Mouse (Mus musculus) testis, adult 2 months (tissue): ENCODE data around the gene Ltbp4.

Experiments used
- CTCF ChIP-seq: fragments of 200-500 bp; IDR thresholded peaks from 2 replicates; pipeline ENCODE4 v1.5.1; 2012; ENCODE audit warnings: low read depth, mild to moderate bottlenecking, inconsistent platforms, low read length, moderate library complexity; ENCODE audit not compliant: control insufficient read depth, insufficient read depth, insufficient replicate concordance
- POLR2A ChIP-seq: fragments of 200-500 bp; IDR thresholded peaks from 2 replicates; pipeline ENCODE4 v1.6.1; 2012; ENCODE audit warnings: low read depth, mild to moderate bottlenecking, inconsistent platforms, low read length, moderate library complexity; ENCODE audit not compliant: control insufficient read depth

DNA sequence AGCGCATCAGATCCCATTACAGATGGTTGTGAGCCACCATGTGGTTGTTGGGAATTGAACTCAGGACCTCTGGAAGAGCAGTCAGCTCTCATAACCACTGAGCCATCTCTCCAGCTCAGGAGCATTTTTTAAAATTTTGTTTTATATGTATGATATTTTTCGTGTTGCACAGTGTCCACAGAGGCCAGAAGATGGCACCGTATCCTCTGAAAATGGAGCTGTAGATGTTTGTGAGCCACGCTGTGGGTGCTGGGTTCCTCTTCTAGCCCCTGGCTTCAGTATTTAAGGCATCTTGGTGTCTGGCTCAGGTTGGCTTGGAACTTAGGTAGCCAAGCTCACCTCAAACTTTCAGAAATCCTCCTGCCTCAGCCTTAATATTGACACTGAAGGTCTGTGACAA, 41.0 kb downstream of the Ltbp4 start:
- TF ChIP-seq POLR2A (no peak), CTCF (no peak)
